Mouse (Mus musculus): ENCODE data around the gene Rapgef4.

GRCm38 (mm10) chr2:72294994-72295393 is 314.0 kb downstream of the Rapgef4 start:
- TF ChIP-seq CTCF (IDR thresholded peaks at IDR 0.05; ENCODE audit: low read depth): no peak
- no peak for TF ChIP-seq EP300 (optimal IDR thresholded peaks at IDR 0.05)

Measured in stomach, postnatal 0 days (tissue).